Mouse (Mus musculus) spleen, adult 2 months (tissue): ENCODE results near the gene Echs1. TPM values are rescaled to one million over a fixed set of nuclear protein-coding genes. Genes with fewer than 3 reads are reported as not detected.

Experiments
- DNase-seq, 2 experiments: peaks; one replicate each; pipeline versions ENCODE4 v3.0.0 to v3.0.0-alpha.2; 2012 to 2021; ENCODE audit warnings: low spot score in 2 of 2, low read depth in 1 of 2
- H3K27ac ChIP-seq: fragments of 200-500 bp; 2 replicates; pipeline ENCODE4 v1.5.1; 2012; ENCODE audit warnings: low read length, inconsistent platforms; ENCODE audit not compliant: insufficient read depth
- H3K27me3 ChIP-seq: fragments of 200-500 bp; 2 replicates; pipeline ENCODE4 v1.6.1; 2012; ENCODE audit warnings: mild to moderate bottlenecking, moderate library complexity, low read length, inconsistent platforms; ENCODE audit not compliant: control insufficient read depth, insufficient read depth
- H3K36me3 ChIP-seq: fragments of 200-500 bp; 2 replicates; pipeline ENCODE4 v1.6.1; 2012; ENCODE audit warnings: mild to moderate bottlenecking, low read length, inconsistent platforms; ENCODE audit not compliant: control insufficient read depth, insufficient read depth
- H3K4me1 ChIP-seq: fragments of 200-500 bp; 2 replicates; pipeline ENCODE4 v1.6.1; 2011; ENCODE audit warnings: inconsistent platforms; ENCODE audit not compliant: control insufficient read depth, insufficient read depth, insufficient read length
- H3K4me3 ChIP-seq: fragments of 200-500 bp; 2 replicates; pipeline ENCODE4 v1.5.1; 2011; ENCODE audit warnings: mild to moderate bottlenecking, inconsistent platforms; ENCODE audit not compliant: insufficient read depth, insufficient read length; ENCODE audit errors: extremely low read depth
- CTCF ChIP-seq: fragments of 200-500 bp; IDR thresholded peaks from 2 replicates; pipeline ENCODE4 v1.5.1; 2011; ENCODE audit warnings: mild to moderate bottlenecking, inconsistent platforms; ENCODE audit not compliant: insufficient read depth, insufficient read length, insufficient replicate concordance; ENCODE audit errors: extremely low read depth
- POLR2A ChIP-seq: fragments of 200-500 bp; IDR thresholded peaks from 2 replicates; pipeline ENCODE4 v1.6.1; 2011; ENCODE audit warnings: low read depth, low read length, inconsistent platforms
- WGBS: fragments of 180-500 bp; shearing (Covaris S2); methylation state at CpG from one replicate; pipeline ENCODE4 v1.1.7; 2018; 5-methylcytosine and 5-hydroxymethylcytosine counted together
- polyA plus RNA-seq: library from polyadenylated mRNA; depleted of rRNA; stranded (reverse); fragments of >200 nt; gene quantifications from 2 replicates; pipeline ENCODE4 v1.2.3, GENCODE M21; 2012

Gene Echs1
- polyA plus RNA-seq, 1 experiment = 29.5 TPM

DNA sequence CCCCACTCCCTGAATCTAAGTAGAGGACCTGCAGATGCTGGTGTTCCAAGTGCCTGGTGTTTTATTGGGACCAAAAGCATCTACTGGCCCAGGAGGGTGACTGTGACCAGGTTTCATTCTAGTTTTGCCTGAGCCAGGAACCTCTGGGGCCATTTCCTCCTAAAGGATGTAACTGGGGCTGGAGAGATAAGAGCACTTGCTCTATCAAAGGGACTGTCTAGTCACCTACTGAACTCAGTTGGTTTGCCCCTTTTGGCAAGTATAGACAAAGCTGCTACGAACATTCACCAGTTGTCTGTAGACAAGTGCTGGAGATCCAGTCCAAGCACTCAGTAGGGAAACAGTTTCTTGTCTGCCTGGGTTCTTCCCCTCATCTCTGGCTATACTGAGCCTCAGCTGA, 17.8 kb downstream of the Echs1 start:
- Histone ChIP-seq H3K36me3 (no peaks in the 10 kb centered on the region), H3K4me1 (peaks cover 3% of the 10 kb centered on the region; the same call in 1 of the 2 replicates), H3K4me3 (no peak overlapping the region), H3K27me3 (no peaks in the 10 kb centered on the region), H3K27ac (no peak overlapping the region)
- TF ChIP-seq CTCF (no peak), POLR2A (no peak)
- DNase-seq = no peak
- 79% methylated on average over 1 of the region's 1 CpGs for WGBS

DNA sequence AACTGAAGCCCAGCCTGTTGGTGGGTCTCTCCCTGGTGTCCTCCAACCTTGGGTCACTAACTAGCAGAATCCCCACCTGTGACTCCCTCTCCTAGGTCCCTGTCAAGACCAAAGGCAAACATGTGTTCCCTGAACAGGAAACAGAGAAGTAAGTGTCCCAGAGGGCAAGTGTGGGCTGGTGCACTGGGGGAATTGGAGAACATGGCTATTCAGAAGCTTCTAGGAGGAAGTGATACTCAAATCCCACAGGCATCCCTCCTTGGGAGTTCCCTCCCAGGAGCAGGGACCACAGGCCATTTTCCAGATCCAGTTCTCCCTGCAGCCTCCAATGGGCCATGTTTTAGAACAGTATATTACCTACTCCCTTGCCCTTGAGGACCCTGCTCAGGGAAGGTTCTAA, 20.2 kb downstream of the Echs1 start:
- TF ChIP-seq CTCF (no peak), POLR2A (no peak)
- H3K27me3 ChIP-seq = no peaks in the 10 kb centered on the region

DNA sequence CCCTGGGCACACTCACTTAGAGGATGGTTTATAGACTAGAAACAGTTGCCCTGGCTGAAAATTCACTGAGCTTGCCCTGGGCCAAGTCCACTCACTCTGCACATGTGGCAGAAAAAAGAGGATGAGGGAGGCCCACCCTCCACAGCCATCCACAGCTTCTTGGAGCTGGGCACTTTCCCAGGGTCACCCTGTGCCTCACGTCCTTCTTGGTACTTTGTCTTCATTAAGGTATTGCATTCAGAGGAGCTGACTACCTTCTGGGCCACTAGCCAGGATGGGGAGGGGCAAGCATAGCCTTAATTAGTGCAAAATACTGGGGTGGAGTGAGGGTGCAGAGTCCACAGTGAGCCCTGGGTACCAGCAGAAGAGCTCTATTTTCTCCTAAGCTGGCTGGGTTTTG, 20.7 kb downstream of the Echs1 start:
- Histone ChIP-seq H3K4me3 (no peak overlapping the region), H3K4me1 (no peaks in the 10 kb centered on the region), H3K27ac (no peak overlapping the region), H3K27me3 (no peaks in the 10 kb centered on the region), H3K36me3 (no peaks in the 10 kb centered on the region)
- TF ChIP-seq CTCF = no peak
- TF ChIP-seq POLR2A = no peak
- 52% methylated on average over 1 of the region's 1 CpGs for WGBS
- DNase-seq = no peak

More for the DNA sequence above, 20.2 kb downstream of the Echs1 start:
- Histone ChIP-seq H3K4me3 (no peak overlapping the region), H3K27ac (no peak overlapping the region), H3K36me3 (no peaks in the 10 kb centered on the region), H3K4me1 (no peaks in the 10 kb centered on the region)
- DNase-seq = no peak

DNA sequence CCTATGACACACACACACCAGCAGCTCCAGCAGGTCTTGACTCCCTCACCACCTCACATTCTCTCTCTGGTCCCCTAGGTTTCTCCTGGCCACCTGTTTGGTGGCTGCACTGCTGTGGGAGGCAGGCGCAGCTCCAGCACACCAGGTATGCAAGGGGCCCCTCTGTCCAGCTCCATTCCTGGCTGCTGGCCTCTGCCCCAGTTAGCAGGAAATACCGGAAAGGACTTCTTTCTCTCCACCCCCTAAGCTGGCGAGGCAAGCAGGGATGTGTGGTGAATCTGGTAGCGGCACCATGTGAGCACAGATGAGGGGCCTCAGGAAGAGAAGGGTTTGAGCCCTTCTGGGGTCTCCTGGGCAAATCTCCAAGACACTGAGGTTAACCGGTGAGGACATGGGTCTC, 21.3 kb downstream of the Echs1 start:
- 57% methylated on average over 5 of the region's 5 CpGs for WGBS
- Histone ChIP-seq H3K36me3 (no peaks in the 10 kb centered on the region), H3K27ac (no peak overlapping the region), H3K4me3 (no peak overlapping the region), H3K4me1 (no peaks in the 10 kb centered on the region), H3K27me3 (no peaks in the 10 kb centered on the region)
- DNase-seq = no peak
- TF ChIP-seq CTCF (no peak), POLR2A (no peak)

DNA sequence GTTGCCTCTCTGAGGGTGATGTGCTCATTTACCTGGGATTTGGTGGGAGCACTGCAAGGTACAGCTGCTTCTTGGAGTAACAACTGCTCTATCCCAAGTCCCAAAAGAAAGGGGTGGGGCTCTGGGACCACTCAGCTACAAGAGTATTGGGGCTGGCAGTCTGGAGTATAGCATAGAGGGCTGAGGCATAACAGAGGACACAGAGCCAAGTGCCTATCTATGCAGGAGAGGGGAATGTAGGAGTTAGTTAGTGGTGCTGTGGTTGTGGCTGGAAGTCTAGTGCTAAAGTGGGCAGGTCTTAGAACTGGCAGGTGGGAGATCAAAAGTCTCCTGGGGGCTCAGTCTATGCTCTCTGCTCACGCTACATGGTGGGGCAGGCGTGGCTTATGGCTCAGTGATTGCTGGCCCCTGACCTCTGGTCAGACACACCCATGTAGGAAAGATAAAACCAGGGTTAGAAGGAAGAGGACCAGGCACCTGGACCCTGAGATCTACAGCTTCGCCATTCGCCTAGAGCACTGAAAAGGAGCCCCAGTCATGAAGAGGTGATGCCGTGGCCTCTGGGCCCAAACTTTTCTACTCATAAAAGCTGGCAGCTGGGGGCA, 23.2 kb downstream of the Echs1 start, which contains the start of gene Prap1:
Prap1 (plus strand) TSS at position 472 of the 605 bp plus-strand sequence.
- Histone ChIP-seq H3K27me3 (no peaks in the 10 kb centered on the region), H3K36me3 (no peaks in the 10 kb centered on the region), H3K4me3 (no peak within 1 kb of the TSS), H3K27ac (no peak within 1 kb of the TSS), H3K4me1 (no peaks in the 10 kb centered on the region)
- TF ChIP-seq CTCF (no peak), POLR2A (no peak)
- 80% methylated on average over 5 of the region's 5 CpGs for WGBS
- DNase-seq = no peak

DNA sequence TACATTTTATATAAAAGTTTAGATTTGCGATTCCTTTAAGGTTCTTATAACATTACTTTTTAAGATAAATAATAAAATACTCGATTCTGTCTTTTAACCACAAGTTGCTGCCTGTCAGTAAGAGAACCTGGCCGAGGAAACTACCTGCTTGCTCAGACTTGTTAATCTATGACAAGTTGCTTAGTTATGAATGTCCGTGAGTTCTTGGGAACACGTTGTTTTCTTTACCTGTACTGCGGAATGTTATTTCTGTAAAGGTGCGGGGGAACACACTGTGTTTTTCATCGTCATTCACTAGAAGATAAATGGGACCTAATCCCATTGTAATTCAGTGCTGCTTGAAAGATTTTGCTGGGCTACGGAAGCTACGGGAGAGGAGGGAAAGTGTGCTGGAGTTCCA, 25.7 kb downstream of the Echs1 start:
- WGBS = 88% methylated on average over 10 of the region's 10 CpGs
- H3K27me3 ChIP-seq = no peaks in the 10 kb centered on the region
- no peak overlapping the region for H3K4me3 ChIP-seq
- no peak for DNase-seq
- H3K4me1 ChIP-seq = no peaks in the 10 kb centered on the region
- no peaks in the 10 kb centered on the region for H3K36me3 ChIP-seq
- no peak for TF ChIP-seq CTCF
- no peak for TF ChIP-seq POLR2A
- no peak overlapping the region for H3K27ac ChIP-seq

DNA sequence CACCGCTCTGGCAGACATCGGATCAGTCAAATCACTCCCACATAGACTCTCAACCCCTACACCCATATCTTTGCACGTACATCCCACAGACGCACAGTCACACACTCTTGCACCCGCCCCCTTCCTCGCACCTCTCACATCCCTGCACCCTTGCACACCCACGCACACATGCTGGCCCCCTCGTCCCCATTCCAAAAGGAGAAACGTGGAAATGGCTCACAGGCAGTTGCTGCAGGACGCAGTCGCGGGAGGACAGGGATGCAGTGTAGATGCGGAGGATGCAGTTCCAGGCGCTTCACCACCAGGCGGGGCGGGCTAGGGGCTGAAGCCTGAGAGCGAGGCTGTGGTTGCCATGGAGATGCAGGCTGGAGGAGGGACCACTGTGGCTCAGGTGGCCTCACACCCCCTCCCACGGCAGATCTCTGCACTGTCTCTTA, 34.0 kb downstream of the Echs1 start, which contains the start of gene Caly:
Caly (minus strand) TSS at position 307 of the 437 bp plus-strand sequence.
- no peaks in the 10 kb centered on the region for H3K36me3 ChIP-seq
- H3K4me1 ChIP-seq = no peaks in the 10 kb centered on the region
- TF ChIP-seq CTCF (no peak), POLR2A (no peak)
- H3K27me3 ChIP-seq = peaks cover 5% of the 10 kb centered on the region; the same call in 1 of the 2 replicates
- H3K4me3 ChIP-seq = no peak within 1 kb of the TSS
- WGBS = 10% methylated on average over 18 of the region's 18 CpGs
- no peak within 1 kb of the TSS for H3K27ac ChIP-seq
- DNase-seq = no peak
